Mouse (Mus musculus) cortical plate, adult 2 months (tissue): ENCODE results near the gene Gm20906.
"Not testable (repeated sequence)": the region's sequence is repeated elsewhere in the genome, so short reads cannot be mapped to it uniquely, and the experiment has no call there.

ENCODE experiments used
- CTCF ChIP-seq: fragments of 200-500 bp; IDR thresholded peaks from 2 replicates; pipeline ENCODE4 v1.5.1; 2011; ENCODE audit warnings: mild to moderate bottlenecking, control low read depth, low read length; ENCODE audit not compliant: insufficient read depth; ENCODE audit errors: extremely low read depth
- POLR2A ChIP-seq: fragments of 200-500 bp; IDR thresholded peaks from 2 replicates; pipeline ENCODE4 v1.6.1; 2011; ENCODE audit warnings: mild to moderate bottlenecking, low read length, control low read depth; ENCODE audit not compliant: insufficient read depth; ENCODE audit errors: extremely low read depth

GRCm38 (mm10) chrY:87550666-87551065 is at the start of gene Gm20906:
- not testable (repeated sequence) for TF ChIP-seq POLR2A, CTCF
